In genomic region chr10:63478946-63479345, GRCm38 (mm10) we compare ENCODE assay signal across 19 mouse cellular contexts. TPM values are rescaled to one million over a fixed set of nuclear protein-coding genes. Genes with fewer than 3 reads are reported as not detected.
DNase-seq lines count a peak whose midpoint lies in the region; ATAC-seq and TF ChIP-seq lines count a peak whose summit lies in the region.
"Had no signal": no experiment of that assay in that cellular context is flagged by ENCODE, and none has a peak within 500 bp of the region (broad histone marks: within the 10 kb centered on the region; RNA-seq: fewer than 3 reads in every experiment).

No protein-coding gene starts in this region.

- no peak overlapping the region for H3K4me2 ChIP-seq in forebrain, postnatal 0 days (ENCODE audit: low read depth)
- H3K4me2 ChIP-seq in forebrain, embryonic 13.5 days, result no peak overlapping the region
- no peak overlapping the region for H3K4me2 ChIP-seq in intestine, postnatal 0 days (replicated peaks; ENCODE audit: low read depth)
- no peak overlapping the region for H3K4me2 ChIP-seq in intestine, embryonic 16.5 days (ENCODE audit: low read depth, low read length)
- H3K4me2 ChIP-seq in stomach, postnatal 0 days (replicated peaks; ENCODE audit: low read depth), result no peak overlapping the region
- H3K4me2 ChIP-seq: embryonic facial prominence, embryonic 13.5 days; forebrain, embryonic 15.5 days; hindbrain, embryonic 12.5 days had no signal

- no peaks in the 10 kb centered on the region for H3K36me3 ChIP-seq in forebrain, postnatal 0 days (ENCODE audit: insufficient read depth)
- no peaks in the 10 kb centered on the region for H3K36me3 ChIP-seq in forebrain, embryonic 13.5 days (ENCODE audit: poor library complexity, severe bottlenecking)
- no peaks in the 10 kb centered on the region for H3K36me3 ChIP-seq in intestine, postnatal 0 days (ENCODE audit: control insufficient read depth, insufficient read depth)
- H3K36me3 ChIP-seq in intestine, embryonic 16.5 days (ENCODE audit: control insufficient read depth, insufficient read depth, low read length), result no peaks in the 10 kb centered on the region
- H3K36me3 ChIP-seq in stomach, postnatal 0 days (ENCODE audit: control insufficient read depth, insufficient read depth, low read length), result no peaks in the 10 kb centered on the region
- H3K36me3 ChIP-seq: embryonic facial prominence, embryonic 13.5 days; forebrain, embryonic 15.5 days; hindbrain, embryonic 12.5 days had no signal

- WGBS in forebrain, postnatal 0 days, result 32% methylated on average over 2 of the region's 2 CpGs
- 49% methylated on average over 2 of the region's 2 CpGs for WGBS in forebrain, embryonic 13.5 days
- WGBS in intestine, postnatal 0 days, result 34% methylated on average over 2 of the region's 2 CpGs
- WGBS in intestine, embryonic 16.5 days, result 34% methylated on average over 2 of the region's 2 CpGs
- WGBS in stomach, postnatal 0 days, result 28% methylated on average over 2 of the region's 2 CpGs

- H3K27me3 ChIP-seq in forebrain, postnatal 0 days (ENCODE audit: insufficient read depth, low read length), result no peaks in the 10 kb centered on the region
- H3K27me3 ChIP-seq in forebrain, embryonic 13.5 days, result no peaks in the 10 kb centered on the region
- H3K27me3 ChIP-seq in intestine, postnatal 0 days (replicated peaks; ENCODE audit: control insufficient read depth, insufficient read depth, low read length), result no peaks in the 10 kb centered on the region
- H3K27me3 ChIP-seq in intestine, embryonic 16.5 days (replicated peaks; ENCODE audit: control insufficient read depth, insufficient read depth, low read length), result no peaks in the 10 kb centered on the region
- H3K27me3 ChIP-seq in stomach, postnatal 0 days (ENCODE audit: control insufficient read depth, insufficient read depth, low read length), result no peaks in the 10 kb centered on the region
- H3K27me3 ChIP-seq: embryonic facial prominence, embryonic 13.5 days; forebrain, embryonic 15.5 days; hindbrain, embryonic 12.5 days had no signal

- ATAC-seq in forebrain, postnatal 0 days, result no peak
- ATAC-seq in forebrain, embryonic 13.5 days, result no peak
- ATAC-seq in intestine, postnatal 0 days, result no peak
- ATAC-seq in intestine, embryonic 16.5 days, result no peak
- ATAC-seq in stomach, postnatal 0 days (ENCODE audit: low FRiP score, low TSS enrichment), result no peak
- ATAC-seq in inflammation-experienced regulatory T-cells, adult 6 months, result no peak
- ATAC-seq: forebrain, embryonic 15.5 days had no signal

- H3K9ac ChIP-seq in forebrain, postnatal 0 days, result no peak overlapping the region
- H3K9ac ChIP-seq in forebrain, embryonic 13.5 days, result no peak overlapping the region
- no peak overlapping the region for H3K9ac ChIP-seq in intestine, postnatal 0 days (ENCODE audit: low read depth, low read length)
- no peak overlapping the region for H3K9ac ChIP-seq in intestine, embryonic 16.5 days (ENCODE audit: low read depth, low read length)
- no peak overlapping the region for H3K9ac ChIP-seq in stomach, postnatal 0 days (ENCODE audit: low read length)
- H3K9ac ChIP-seq: embryonic facial prominence, embryonic 13.5 days; forebrain, embryonic 15.5 days; hindbrain, embryonic 12.5 days had no signal

- no peak for DNase-seq in forebrain, postnatal 0 days
- DNase-seq in lung, postnatal 36 days, result peak; percentile 6
- no peak for DNase-seq in lung, postnatal 4 days
- no peak for DNase-seq in stomach, postnatal 0 days (ENCODE audit: low spot score)
- DNase-seq: adrenal gland, adult 2 months; cerebellum, adult 9-11 months; gastrocnemius, postnatal 25 days; thymus, adult 2 months had no signal

- no peak overlapping the region for H3K4me3 ChIP-seq in forebrain, postnatal 0 days (ENCODE audit: low read depth, low read length)
- no peak overlapping the region for H3K4me3 ChIP-seq in forebrain, embryonic 13.5 days
- H3K4me3 ChIP-seq in intestine, postnatal 0 days (ENCODE audit: low read depth, low read length), result no peak overlapping the region
- H3K4me3 ChIP-seq in intestine, embryonic 16.5 days (ENCODE audit: low read length), result no peak overlapping the region
- no peak overlapping the region for H3K4me3 ChIP-seq in stomach, postnatal 0 days (ENCODE audit: low read depth, low read length)
- H3K4me3 ChIP-seq: embryonic facial prominence, embryonic 13.5 days; forebrain, embryonic 15.5 days; hindbrain, embryonic 12.5 days had no signal

- no peak overlapping the region for H3K27ac ChIP-seq in forebrain, postnatal 0 days (ENCODE audit: low read depth, low read length)
- no peak overlapping the region for H3K27ac ChIP-seq in forebrain, embryonic 13.5 days
- H3K27ac ChIP-seq in intestine, postnatal 0 days (ENCODE audit: low read depth, low read length), result no peak overlapping the region
- no peak overlapping the region for H3K27ac ChIP-seq in intestine, embryonic 16.5 days (ENCODE audit: low read length)
- no peak overlapping the region for H3K27ac ChIP-seq in stomach, postnatal 0 days (replicated peaks)
- H3K27ac ChIP-seq: embryonic facial prominence, embryonic 13.5 days; forebrain, embryonic 15.5 days; hindbrain, embryonic 12.5 days had no signal

- TF ChIP-seq EP300 in stomach, postnatal 0 days (optimal IDR thresholded peaks at IDR 0.05), result no peak

- H3K4me1 ChIP-seq in forebrain, postnatal 0 days (ENCODE audit: insufficient read depth), result no peaks in the 10 kb centered on the region
- H3K4me1 ChIP-seq in forebrain, embryonic 13.5 days, result no peaks in the 10 kb centered on the region
- no peaks in the 10 kb centered on the region for H3K4me1 ChIP-seq in intestine, postnatal 0 days (replicated peaks; ENCODE audit: control insufficient read depth, insufficient read depth, low read length)
- no peaks in the 10 kb centered on the region for H3K4me1 ChIP-seq in intestine, embryonic 16.5 days (ENCODE audit: control insufficient read depth, insufficient read depth, low read length)
- no peaks in the 10 kb centered on the region for H3K4me1 ChIP-seq in stomach, postnatal 0 days (replicated peaks; ENCODE audit: control insufficient read depth, insufficient read depth)
- H3K4me1 ChIP-seq: forebrain, embryonic 15.5 days had no signal

- H3K9me3 ChIP-seq in forebrain, postnatal 0 days (ENCODE audit: low read length), result no peaks in the 10 kb centered on the region
- no peaks in the 10 kb centered on the region for H3K9me3 ChIP-seq in forebrain, embryonic 13.5 days (replicated peaks)
- no peaks in the 10 kb centered on the region for H3K9me3 ChIP-seq in intestine, postnatal 0 days (ENCODE audit: control insufficient read depth)
- H3K9me3 ChIP-seq in intestine, embryonic 16.5 days (ENCODE audit: control insufficient read depth, low read length), result no peaks in the 10 kb centered on the region
- no peaks in the 10 kb centered on the region for H3K9me3 ChIP-seq in stomach, postnatal 0 days (ENCODE audit: control insufficient read depth, low read length)
- H3K9me3 ChIP-seq: embryonic facial prominence, embryonic 13.5 days; forebrain, embryonic 15.5 days; hindbrain, embryonic 12.5 days had no signal

- TF ChIP-seq CTCF in forebrain, postnatal 0 days (IDR thresholded peaks at IDR 0.05; ENCODE audit: low read depth), result peak; percentile 20; the same call in 1 of the 2 replicates
- TF ChIP-seq CTCF in intestine, postnatal 0 days (IDR thresholded peaks at IDR 0.05; ENCODE audit: low read depth), result peak; percentile 39
- peak; percentile 56 for TF ChIP-seq CTCF in stomach, postnatal 0 days (IDR thresholded peaks at IDR 0.05; ENCODE audit: low read depth)

RNA-seq across cellular contexts. Expression of gene Ctnna3, which starts 49.0 kb away (rescaled TPM):
- 0.52 and 0.62 TPM in 2 replicates for total RNA-seq in forebrain, postnatal 0 days (2014; rRNA removed)
- polyA plus RNA-seq in forebrain, postnatal 0 days (2015; fragmentation: Nextera tagmentation; extraction: Ambion mirVana), result 0.33 and 0.51 TPM in 2 replicates
- polyA plus RNA-seq in forebrain, embryonic 13.5 days (2015; fragmentation: Nextera tagmentation; extraction: Ambion mirVana), result 0.26 and 0.40 TPM in 2 replicates
- 0.33 and 0.55 TPM in 2 replicates for polyA plus RNA-seq in intestine, postnatal 0 days (2015; fragmentation: Nextera tagmentation; extraction: Ambion mirVana)
- 0.77 and 0.89 TPM in 2 replicates for polyA plus RNA-seq in intestine, embryonic 16.5 days (2015; fragmentation: Nextera tagmentation; extraction: Ambion mirVana)
- polyA plus RNA-seq in stomach, postnatal 0 days (2015; fragmentation: Nextera tagmentation; extraction: Ambion mirVana), result 0.27 and 0.35 TPM in 2 replicates
- under 1 TPM in 1 of 3 experiments, not detected in 2; 0.12 TPM for polyA plus RNA-seq in inflammation-experienced regulatory T-cells, adult 6 months (2017; shearing (Covaris generic))
- polyA plus RNA-seq: adrenal gland, adult 2 months; liver, adult 2 months had no signal

RNA-seq across cellular contexts. Expression of gene Gm7075, which starts 57.4 kb away (rescaled TPM):
- not detected in 2 replicates for total RNA-seq in forebrain, postnatal 0 days (2014; rRNA removed)
- not detected in 2 replicates for polyA plus RNA-seq in forebrain, postnatal 0 days (2015; fragmentation: Nextera tagmentation; extraction: Ambion mirVana)
- polyA plus RNA-seq in forebrain, embryonic 13.5 days (2015; fragmentation: Nextera tagmentation; extraction: Ambion mirVana), result not detected in 2 replicates
- not detected in 2 replicates for polyA plus RNA-seq in intestine, postnatal 0 days (2015; fragmentation: Nextera tagmentation; extraction: Ambion mirVana)
- polyA plus RNA-seq in intestine, embryonic 16.5 days (2015; fragmentation: Nextera tagmentation; extraction: Ambion mirVana), result not detected in 2 replicates
- polyA plus RNA-seq in stomach, postnatal 0 days (2015; fragmentation: Nextera tagmentation; extraction: Ambion mirVana), result not detected in 2 replicates
- not detected for polyA plus RNA-seq in inflammation-experienced regulatory T-cells, adult 6 months (2017; shearing (Covaris generic))
- total RNA-seq: adrenal gland, adult 2 months; gastrocnemius, postnatal 25 days; liver, adult 2 months had no signal
- polyA plus RNA-seq: adrenal gland, adult 2 months; C2C12; embryonic facial prominence, embryonic 13.5 days; forebrain, embryonic 15.5 days; hindbrain, embryonic 12.5 days; kidney, embryonic 16.5 days; liver, adult 2 months; neural tube, embryonic 14.5 days; thymus, adult 2 months had no signal
